Mouse (Mus musculus) olfactory bulb, adult 2 months (tissue): ENCODE measurements around the gene Ranbp10.

Experiments used
- CTCF ChIP-seq: fragments of 200-500 bp; IDR thresholded peaks from 2 replicates; pipeline ENCODE4 v1.5.1; 2012; ENCODE audit warnings: low read depth, mild to moderate bottlenecking, low read length, moderate library complexity; ENCODE audit not compliant: insufficient read depth
- POLR2A ChIP-seq: fragments of 200-500 bp; IDR thresholded peaks from 2 replicates; pipeline ENCODE4 v1.6.1; 2012; ENCODE audit warnings: mild to moderate bottlenecking, low read depth, low read length, moderate library complexity; ENCODE audit not compliant: insufficient read depth

DNA sequence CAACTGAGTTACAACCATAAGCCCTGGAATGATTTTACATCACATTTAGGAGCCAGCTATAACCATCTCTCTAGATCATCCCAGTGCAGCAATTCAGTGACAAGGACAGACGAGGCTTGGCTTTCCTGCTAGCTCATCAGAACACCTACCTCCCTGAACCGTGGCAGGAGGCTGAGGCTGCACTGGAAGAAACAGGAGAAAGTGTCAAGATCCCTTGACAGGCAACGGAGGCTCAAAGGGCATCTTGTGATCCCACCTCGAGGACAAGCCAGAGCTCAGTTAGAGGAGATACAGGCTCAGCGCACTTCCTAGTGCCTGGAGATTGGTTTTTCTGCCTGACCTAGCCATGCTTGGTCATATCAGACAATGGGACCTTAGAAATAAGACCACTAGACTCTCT, 14.6 kb downstream of the Ranbp10 start:
- TF ChIP-seq CTCF (no peak), POLR2A (no peak)
